Mouse (Mus musculus): ENCODE measurements around the gene Lcor.

Lcor gene

DNA sequence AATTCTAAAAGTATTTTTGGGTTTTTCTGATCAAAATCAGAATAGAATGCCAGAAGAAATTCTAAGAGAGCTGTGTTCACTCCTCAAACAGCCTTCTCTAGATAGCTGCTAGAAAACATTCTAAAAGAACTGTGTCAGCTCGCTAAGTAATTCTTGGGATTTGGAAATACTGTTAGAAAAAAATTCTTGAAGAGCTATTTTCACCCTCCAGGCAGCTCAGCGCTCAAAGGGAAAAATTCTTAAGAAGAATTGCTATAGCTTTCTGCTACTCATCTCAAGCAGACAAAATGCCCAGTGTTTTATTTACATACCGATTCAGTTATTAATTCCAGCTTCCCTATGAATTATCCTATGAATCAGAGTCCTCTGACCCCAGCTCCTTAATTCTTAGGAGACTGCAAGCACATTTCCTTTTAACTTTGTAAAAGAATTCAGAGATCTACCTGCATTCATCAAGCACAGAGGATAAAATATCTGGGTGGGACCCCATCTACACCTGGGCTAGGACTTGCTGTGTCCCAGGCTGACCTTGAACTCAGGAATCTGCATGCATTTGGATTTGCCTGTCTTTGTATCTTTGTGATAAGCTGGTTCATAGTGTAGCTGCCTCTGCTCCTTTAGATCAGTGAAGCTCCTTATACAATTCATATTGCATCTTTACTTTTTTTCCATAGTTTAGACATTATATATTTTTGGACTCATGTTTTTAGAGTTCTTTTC lies 5.7 kb upstream of the Lcor start:
- no peak for DNase-seq

DNA sequence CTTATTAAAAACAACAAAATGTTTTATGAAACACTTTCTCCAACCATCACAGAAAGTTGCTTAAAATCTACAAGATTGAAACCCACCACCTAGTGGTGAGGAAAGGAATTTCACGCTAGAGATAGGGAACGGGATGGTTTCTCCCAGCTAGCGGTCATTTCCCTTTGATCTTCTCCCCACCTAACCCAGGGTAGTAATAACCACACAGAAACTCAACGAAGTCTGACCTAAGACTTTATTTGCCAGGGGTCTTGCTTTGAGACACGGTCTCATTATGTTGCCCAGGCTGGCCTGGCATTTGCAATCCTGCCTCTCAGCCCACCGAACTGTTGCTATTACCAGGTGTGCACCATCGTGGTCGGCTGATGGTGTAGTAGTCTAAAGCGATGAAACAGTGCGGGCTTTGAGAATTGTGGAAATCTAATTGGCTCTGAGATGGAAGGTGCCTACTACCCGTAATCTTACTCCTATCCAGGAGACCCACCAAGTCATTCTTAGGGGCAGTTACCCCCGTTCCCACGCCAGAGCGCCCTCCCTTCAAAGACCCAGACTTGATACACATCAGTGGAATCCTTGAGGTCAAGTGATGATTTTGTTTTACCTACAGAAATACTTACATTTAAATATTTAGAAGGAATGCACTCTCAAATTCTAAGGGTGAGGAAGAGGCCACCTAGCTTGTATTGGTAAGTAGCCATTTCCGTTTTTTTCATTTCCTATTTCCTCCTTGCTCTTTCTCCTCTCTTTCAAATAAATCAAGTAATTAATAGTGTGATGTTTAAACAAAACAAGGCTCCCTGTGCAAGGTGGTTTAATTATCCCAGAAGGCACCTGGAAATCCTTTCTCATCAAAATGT lies 1.2 kb upstream of the Lcor start:
- DNase-seq = peak; percentile 17 to 28

DNA sequence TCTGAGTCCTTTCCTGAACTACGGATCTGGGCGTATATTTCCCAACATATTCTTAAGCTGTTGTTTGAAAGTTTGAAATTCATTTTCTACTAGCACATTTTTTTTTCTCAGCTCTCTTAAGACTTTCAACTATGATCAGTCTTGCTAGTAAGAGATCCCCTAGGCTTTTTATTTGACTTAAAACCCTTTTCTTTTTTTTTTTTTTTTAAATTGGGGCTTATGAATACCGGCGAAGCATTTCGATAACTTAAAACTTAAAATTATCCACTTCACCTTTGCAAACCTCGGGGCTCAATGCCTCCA lies 599 bp upstream of the Lcor start:
- DNase-seq = no peak

DNA sequence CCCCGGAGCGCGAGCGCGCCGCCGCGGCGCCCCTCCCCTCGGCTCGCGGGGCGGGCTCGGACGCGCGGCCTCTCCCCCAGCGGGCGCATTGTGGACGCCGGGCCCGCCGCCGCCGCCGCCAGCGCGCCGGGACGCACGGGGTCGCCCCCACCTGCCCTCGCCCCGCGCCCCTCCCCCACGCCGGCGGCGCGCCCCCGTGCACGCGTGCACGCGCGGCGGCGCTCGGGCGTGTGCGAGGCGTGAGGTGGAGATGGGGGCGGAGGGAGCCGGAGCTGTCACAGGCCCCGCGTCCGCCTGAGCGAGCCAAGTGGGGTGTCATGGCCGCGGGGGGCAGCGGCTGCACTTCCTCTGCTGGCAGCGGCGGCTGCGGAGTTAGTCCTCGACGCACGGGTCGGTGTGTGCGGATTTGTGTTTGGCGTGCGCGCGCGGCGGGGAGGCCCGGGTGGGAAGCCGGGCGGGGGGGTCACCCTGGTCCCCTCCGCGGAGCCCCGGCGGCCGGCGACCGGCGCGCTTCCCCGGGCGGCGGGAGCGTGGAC lies 540 bp downstream of the Lcor start:
- peak; percentile 79 to 89 for DNase-seq

DNA sequence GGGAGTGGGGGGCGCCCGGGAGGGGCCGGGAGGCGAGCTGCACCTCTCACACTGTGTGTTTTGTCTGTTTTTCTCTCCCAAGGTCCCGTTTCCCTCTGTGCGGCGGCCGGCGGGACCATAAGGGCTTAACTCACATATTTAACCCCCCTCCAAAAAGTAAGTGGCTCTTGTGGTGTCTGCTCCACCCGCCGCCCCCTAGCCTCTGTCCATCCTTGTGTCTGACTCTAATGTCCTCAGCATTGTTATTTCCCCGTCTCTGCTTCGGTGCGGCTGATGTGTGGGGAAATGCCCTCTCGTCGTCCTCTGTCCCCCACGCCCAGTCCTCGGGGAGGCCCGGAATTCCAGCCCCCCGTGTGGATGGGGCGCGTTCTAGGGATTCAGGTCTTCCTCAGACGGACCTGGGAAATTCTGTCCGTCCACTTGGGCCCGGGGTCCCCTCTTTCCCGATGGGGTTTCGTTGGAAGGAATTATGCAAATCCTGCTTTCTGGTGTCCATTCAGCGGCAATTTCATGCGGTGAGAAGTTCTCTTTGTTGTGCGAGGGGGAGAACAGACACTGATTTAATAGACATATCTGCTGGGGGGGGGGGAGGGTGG lies 1.1 kb downstream of the Lcor start:
- no peak for DNase-seq

DNA sequence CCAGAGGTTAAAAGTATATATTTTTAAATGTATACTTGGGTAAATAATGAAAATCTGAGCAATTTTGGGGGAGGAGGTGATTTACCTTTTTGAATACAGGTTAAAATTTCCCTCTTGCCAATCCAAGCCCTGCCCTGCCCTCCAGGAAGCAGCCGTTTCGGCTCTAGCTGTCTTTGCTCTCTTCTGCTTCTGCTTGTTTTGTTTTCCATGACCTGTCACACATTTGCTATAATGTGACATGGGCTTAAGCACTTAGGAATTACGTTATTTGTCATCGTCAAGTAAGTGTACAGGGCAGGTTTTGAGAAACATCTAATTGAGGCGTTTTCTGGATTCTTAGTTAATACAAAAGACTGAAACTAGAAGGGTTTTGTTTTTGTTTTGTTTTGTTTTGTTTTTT lies 1.9 kb downstream of the Lcor start:
- DNase-seq = no peak

DNA sequence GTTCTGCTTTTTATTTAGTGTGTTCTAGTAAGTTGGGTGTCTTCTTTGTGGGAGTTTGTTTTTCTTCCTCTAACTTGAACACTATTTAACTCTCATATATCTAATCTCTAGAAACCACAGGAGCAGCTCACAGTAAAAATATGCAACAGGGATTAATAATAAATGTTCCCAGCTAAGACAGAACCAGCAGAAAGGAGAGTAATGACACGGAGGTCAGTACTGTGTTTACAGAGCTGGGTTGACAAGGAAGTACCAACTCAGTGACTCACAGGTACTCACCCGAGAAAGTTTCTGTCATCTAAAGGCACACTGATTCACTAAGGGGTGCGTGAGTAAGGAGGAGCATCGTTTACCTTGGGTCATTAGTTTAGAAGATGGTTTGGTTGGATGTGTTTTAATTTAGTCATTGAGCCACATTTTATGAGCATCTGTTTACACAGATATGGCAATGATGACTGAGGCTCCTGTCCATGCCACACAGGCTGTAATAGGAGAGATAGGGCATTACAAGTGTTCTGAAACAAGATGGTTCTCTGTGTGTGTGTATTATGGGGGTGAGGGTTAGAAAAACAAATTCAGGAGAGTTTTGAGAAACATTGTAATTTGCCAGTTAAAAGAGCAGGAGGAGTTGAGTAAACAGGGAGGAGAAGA lies 13.1 kb downstream of the Lcor start:
- no peak for DNase-seq

DNA sequence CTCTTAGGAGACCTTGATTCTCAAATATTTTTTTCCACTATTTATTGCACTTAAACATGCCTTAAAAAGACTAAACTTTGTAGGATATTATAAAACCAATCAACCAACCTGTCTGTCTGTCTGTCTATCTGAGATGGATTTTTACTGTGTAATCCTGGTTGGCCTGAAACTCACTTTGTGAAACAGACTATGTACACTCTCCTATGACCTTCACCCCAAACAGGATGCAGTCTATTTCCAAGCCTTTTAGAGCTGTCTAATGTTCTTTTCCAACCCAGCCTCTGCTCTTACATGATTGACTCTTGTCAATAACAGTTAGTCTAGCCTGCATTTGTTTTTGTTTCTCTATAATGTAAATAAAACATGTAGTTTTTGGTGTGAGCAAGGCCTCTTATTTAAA lies 13.6 kb downstream of the Lcor start:
- DNase-seq = no peak

DNA sequence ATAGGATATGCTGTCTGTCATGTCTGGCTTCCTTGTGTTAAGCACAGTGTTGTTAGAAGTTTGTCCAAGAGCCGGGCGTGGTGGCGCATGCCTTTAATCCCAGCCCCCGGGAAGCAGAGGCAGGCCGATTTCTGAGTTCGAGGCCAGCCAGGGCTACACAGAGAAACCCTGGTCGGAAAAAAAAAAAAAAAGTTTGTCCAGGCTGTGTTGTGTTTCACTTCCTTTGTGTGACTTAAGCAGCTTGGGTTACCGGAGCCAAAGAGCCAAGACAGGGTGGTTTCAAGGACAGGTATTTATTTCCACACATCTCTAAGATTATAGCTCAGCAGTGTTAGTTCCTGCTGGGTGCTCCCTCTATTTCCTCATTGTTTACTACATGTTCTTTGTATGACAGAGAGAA lies 25.4 kb downstream of the Lcor start:
- no peak for DNase-seq

DNA sequence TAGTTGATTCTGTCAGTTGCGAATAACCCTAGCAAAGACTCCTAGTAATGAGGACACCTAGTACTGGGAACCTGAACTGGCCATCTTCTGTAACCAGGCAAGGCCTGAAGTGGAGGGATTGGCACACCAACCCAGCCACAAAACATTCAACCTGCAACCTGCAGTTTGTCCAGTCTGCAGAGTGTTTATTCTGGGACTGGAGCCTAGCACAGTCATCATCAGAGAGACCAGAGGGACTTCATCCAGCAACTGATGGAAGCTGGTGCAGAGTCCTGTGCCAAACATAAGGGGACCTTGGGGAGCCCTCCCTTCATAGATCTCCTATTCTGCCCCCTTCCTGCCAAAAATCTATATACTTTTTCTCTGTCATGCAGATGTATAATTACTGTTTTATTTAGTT lies 32.4 kb downstream of the Lcor start:
- DNase-seq = no peak

DNA sequence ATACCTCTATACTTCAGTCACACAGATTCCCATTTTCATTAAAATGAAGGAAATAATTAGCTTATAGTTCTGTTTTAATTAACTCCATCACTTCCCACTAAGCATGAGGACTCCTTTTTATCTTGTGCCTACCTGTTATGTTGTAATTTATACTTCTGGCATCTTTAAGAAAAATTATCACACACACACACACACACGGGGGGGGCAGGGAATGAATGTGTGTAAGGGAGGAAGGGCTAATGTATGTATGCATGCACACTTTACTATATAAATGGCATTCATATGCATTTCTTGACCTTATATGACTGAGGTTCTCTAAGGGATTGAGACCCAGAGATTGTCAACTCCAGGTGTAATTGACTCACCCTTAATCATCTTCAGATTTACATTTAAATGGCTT lies 33.1 kb downstream of the Lcor start:
- no peak for DNase-seq

DNA sequence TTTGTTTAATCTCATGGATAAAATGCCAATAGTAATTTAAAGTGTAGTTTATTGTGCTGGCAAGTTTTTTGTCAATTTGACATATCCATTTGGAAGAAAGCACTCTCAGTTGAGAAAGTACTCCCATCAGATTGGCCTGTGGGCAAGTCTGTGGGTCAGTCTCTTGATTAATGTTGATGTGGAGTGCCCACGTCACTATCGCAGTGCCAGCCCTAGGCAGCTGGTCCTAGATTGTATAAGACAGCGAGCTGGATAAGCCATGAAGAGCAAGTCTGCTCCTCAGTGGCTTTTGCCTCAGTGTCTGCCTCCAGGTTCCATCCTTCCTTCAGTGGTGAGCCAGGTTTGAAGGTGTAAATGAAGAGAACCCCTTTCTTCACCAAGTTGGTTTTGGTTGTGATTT lies 34.6 kb downstream of the Lcor start:
- DNase-seq = no peak

DNA sequence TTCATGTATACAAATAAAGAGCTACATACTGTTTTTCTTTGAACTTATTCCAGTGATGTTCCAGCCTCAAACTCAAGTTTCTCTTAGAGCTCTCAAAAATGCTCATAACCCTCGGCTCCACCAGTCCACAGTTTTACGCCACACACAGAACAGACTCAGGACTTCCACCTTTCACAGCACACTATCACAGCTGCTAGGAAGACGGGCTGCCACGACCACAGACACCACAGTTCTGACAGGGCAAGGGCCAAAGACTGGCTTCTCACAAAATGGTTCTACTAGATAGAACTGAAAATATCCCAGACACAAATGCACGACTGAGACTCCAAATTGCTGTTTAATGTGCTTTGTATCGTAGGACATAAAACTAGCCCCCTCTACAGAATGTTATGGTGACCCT lies 36.7 kb downstream of the Lcor start:
- no peak for DNase-seq

DNA sequence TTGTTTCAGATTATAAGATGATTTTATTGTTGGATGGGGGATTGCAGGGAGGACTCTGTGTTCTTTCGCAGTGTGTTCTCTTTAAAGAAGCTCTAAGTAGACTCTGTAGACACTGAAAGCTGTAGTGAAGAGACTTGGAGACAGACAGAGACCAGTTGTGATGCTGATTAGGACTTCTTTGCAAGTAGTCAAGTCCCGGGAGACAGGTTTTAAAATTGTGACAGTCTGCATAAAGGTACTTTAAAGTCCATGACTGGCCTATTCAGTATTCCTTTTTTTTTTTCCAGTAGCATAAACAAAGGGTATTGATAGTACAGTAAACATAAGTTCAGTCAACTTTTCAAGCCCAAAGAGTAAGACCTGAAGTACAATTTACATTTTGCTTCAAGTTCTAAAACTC lies 39.8 kb downstream of the Lcor start:
- DNase-seq = no peak

DNA sequence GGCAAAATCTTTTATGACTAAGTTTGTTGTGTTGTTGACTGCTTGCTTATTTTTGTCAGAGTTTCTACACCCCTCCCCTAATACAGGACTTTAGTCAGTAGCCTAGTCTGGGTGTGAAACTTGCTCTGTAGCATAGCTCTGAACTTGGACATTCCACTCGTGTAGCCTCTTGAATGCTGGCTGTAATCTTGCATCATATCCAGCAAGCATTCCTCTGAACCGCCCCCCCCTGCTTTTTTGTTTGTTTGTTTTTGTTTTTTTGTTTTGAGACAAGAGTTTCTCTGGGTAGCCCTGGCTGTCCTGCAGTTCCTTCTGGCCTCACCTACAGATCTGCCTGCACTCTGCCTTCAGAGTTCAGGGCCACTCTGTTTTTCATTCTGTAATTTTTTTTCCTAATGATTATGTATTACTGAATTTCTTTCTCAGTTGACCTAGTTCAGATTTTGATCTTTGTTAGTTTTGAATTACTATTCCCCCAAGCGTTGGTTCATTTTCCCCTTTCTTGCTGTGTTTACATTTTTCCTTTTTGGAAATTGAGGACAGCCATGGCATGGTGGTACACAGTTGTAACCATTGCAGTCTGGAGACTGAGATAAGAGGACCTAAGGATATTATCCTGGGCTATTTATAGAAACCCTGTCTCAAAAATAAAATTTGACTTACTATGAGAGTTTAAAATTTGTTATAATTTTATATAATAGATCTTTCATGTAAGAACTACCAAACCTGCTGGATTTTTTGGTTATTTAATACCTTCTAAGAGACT lies 41.5 kb downstream of the Lcor start:
- DNase-seq = no peak

DNA sequence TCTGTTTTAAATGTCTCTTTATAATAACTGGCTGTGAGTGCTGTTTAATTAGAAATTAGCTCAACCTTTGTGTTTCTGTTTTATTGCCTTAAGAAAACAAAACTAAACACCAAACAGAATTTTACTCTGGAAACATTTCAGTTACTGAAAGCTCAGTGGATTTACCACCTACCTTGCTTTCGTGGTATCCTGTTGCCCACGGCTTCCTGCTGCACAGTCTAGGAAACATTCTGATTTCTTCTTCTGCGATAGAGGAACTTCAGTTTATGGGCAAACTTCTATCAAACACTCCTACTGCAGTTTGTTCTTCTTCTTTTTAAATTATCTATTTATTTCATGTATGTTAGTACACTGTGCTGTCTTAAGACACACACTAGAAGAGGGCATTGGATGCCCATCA lies 46.7 kb downstream of the Lcor start:
- DNase-seq = no peak

DNA sequence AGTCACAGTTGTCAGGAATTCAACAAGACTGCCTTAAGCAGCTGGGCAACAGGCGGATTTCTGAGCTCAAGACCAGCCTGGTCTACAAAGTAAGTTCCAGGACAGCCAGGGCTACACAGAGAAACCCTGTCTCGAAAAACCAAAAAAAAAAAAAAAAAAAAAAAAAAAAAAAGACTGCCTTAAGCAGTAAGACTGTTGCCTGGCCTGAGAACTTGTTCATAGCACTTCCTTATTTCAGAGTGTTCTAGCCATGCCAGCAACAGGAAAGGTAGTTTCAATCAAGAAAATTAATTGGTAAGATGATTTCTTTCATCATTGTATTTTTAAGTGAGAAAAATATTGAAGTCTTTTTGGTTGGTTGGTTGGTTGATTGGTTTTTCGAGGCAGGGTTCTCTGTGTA lies 51.6 kb downstream of the Lcor start:
- no peak for DNase-seq

DNA sequence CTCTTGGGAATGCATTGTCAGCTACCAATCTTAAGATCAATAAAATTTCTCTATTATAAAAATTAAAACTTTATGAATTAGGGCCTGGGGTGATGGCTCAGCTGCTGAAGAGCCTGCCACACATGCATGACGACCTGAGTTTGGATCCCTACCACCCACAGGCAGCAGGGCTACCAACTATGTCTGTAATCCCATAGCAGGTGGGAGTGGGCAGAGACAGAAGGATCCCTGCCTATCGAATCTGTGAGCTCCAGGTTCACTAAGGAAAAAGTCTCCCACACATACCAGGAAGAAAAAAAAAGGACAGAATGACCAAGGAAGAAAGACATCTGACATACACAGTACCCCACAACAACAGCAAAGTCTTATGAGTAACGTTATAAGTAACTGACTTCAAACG lies 74.5 kb downstream of the Lcor start:
- no peak for DNase-seq

DNA sequence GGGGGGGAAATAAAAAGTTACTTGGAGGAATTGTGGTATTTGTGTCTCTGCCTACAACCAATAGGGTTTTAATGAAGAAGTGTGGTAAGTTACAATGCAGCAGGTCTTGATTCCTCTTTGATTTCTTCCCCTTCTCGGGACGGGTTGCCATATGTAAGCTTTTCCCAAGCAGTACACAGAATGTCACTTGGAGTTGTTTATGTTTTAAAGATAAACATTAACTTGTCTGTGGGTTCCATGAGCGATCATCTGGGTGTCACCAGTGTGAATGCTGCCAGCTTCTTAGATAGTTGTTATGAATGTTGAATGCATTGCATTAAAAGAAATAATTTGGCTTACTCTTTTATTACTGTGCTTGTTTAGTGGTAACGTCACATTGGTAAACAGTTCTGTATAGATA lies 75.1 kb downstream of the Lcor start:
- DNase-seq = no peak

DNA sequence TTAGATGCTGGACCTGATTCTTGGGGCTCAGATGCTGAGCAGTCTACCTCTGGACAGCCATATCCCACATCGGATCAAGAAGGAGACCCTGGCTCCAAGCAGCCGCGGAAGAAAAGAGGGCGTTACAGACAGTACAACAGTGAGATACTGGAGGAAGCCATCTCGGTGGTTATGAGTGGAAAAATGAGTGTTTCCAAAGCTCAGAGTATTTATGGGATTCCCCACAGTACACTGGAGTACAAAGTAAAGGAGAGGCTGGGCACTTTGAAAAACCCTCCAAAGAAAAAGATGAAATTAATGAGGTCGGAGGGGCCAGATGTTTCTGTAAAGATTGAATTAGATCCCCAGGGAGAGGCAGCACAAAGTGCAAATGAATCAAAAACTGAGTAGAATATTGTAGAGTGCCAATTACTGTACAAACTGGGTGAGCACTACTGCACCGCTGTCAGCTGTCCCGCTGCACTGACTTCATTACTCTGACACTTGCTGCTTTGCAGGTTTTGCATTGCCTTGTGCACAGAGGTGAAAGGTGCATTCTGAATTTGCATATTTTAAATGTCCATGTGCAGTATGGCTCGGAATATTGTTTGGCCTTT lies 76.6 kb downstream of the Lcor start:
- DNase-seq = no peak

DNA sequence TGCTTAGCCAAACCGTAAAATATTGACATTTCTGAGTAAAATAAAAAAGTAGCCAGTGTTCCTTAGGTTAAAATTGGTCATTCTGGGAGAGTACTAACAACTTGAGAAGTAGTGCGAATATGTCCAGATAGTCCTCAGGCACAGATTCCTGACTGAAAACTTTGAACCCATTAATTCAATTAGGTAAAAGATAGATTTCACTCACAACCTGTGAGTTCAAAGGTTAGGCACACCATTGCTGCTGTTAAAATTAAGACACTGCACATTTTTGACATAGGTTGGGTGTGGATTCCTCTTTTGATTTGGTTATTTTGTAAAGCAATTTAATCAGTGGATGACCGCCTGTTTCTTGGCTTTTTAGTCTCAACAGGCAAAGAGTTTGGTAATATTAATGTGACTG lies 78.4 kb downstream of the Lcor start:
- no peak for DNase-seq

DNA sequence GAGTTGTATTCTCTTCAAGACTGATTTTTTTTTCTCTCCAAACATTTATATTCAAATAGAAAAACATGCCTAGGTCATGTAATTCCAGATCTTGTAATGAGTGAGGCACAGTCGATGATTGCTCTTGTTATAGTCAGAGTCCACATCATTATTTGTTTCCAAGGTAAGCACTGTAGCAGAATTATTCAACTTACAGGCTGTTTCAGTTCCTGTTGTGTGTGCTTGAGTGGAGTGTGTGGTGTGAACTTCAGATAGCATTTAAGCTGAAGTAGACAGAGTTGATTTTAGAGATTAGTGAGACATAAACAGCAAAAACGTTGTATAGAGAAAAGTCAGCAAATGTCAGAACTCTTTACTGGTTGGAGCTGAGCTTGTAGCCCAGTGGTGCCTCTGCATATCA lies 86.4 kb downstream of the Lcor start:
- no peak for DNase-seq

Data from kidney, postnatal 4 days (tissue).